Mouse (Mus musculus): Measurements from ENCODE around the gene Lipc. TPM values are rescaled to one million over a fixed set of nuclear protein-coding genes. Genes with fewer than 3 reads are reported as not detected.
A peak's percentile ranks its signal among the peaks of the same experiment; 100 is the strongest.
"Not testable (repeated sequence)": the region's sequence is repeated elsewhere in the genome, so short reads cannot be mapped to it uniquely, and the experiment has no call there.

Lipc gene
- total RNA-seq, 2 experiments from 2014 or later: not detected

GRCm38 (mm10) chr9:70867381-70867780 lies 84.6 kb downstream of the Lipc start:
- no peak for DNase-seq (ENCODE audit: low spot score in 2 of 2)

- DNase-seq (ENCODE audit: low spot score in 2 of 2): no peak
Measured at GRCm38 (mm10) chr9:70864039-70864438, 88.0 kb downstream of the Lipc start.

GRCm38 (mm10) chr9:70863299-70863698 lies 88.7 kb downstream of the Lipc start:
- no peak for DNase-seq (ENCODE audit: low spot score in 2 of 2)

- DNase-seq (ENCODE audit: low spot score in 2 of 2): no peak
Measured at GRCm38 (mm10) chr9:70859233-70859632, 92.8 kb downstream of the Lipc start.

- no peak for DNase-seq (ENCODE audit: low spot score in 2 of 2)
Measured at GRCm38 (mm10) chr9:70855868-70856267, 96.2 kb downstream of the Lipc start.

- DNase-seq (ENCODE audit: low spot score in 2 of 2): no peak
Measured at GRCm38 (mm10) chr9:70854950-70855349, 97.1 kb downstream of the Lipc start.

- not testable (repeated sequence) for DNase-seq (ENCODE audit: low spot score in 2 of 2)
Measured at GRCm38 (mm10) chr9:70853081-70853480, 98.9 kb downstream of the Lipc start.

GRCm38 (mm10) chr9:70851533-70851932 lies 100.5 kb downstream of the Lipc start:
- DNase-seq (ENCODE audit: low spot score in 2 of 2): no peak

GRCm38 (mm10) chr9:70848135-70848770 lies 103.8 kb downstream of the Lipc start:
- DNase-seq (ENCODE audit: low spot score in 2 of 2): no peak

- DNase-seq (ENCODE audit: low spot score in 2 of 2): no peak
Measured at GRCm38 (mm10) chr9:70847627-70848051, 104.4 kb downstream of the Lipc start.

- no peak for DNase-seq (ENCODE audit: low spot score in 2 of 2)
Measured at GRCm38 (mm10) chr9:70843270-70843669, 108.8 kb downstream of the Lipc start.

- DNase-seq (ENCODE audit: low spot score in 2 of 2): no peak
Measured at GRCm38 (mm10) chr9:70842300-70842941, 109.6 kb downstream of the Lipc start.

- no peak for DNase-seq (ENCODE audit: low spot score in 2 of 2)
Measured at GRCm38 (mm10) chr9:70841426-70842215, 110.4 kb downstream of the Lipc start.

GRCm38 (mm10) chr9:70840861-70841341 lies 111.1 kb downstream of the Lipc start:
- no peak for DNase-seq (ENCODE audit: low spot score in 2 of 2)

GRCm38 (mm10) chr9:70838132-70838911 lies 113.7 kb downstream of the Lipc start:
- no peak for DNase-seq (ENCODE audit: low spot score in 2 of 2)

- DNase-seq (ENCODE audit: low spot score in 2 of 2): peak; percentile 43 to 78
Measured at GRCm38 (mm10) chr9:70834730-70835154, 117.3 kb downstream of the Lipc start.

GRCm38 (mm10) chr9:70834217-70834616 lies 117.8 kb downstream of the Lipc start:
- no peak for DNase-seq (ENCODE audit: low spot score in 2 of 2)

GRCm38 (mm10) chr9:70833111-70833908 lies 118.7 kb downstream of the Lipc start:
- no peak for DNase-seq (ENCODE audit: low spot score in 2 of 2)

- DNase-seq (ENCODE audit: low spot score in 2 of 2): no peak
Measured at GRCm38 (mm10) chr9:70832231-70832630, 119.8 kb downstream of the Lipc start.

- DNase-seq (ENCODE audit: low spot score in 2 of 2): no peak
Measured at GRCm38 (mm10) chr9:70830844-70831529, 121.0 kb downstream of the Lipc start.

All from adrenal gland, adult 18-20 months (tissue).